Mouse (Mus musculus) E14TG2a.4 (cell line): Measurements from ENCODE around the gene Dhrs2.

Source experiments
- CTCF ChIP-seq: conservative IDR thresholded peaks from 2 replicates; pipeline ENCODE4 v1.5.1; 2014; ENCODE audit warnings: low read length
- NANOG ChIP-seq: IDR thresholded peaks from 2 replicates; pipeline ENCODE4 v1.6.1; 2014; ENCODE audit warnings: borderline replicate concordance, low read length, mixed read lengths
- POU5F1 ChIP-seq: IDR thresholded peaks from 2 replicates; pipeline ENCODE4 v1.6.1; 2014; ENCODE audit warnings: low read length, borderline replicate concordance

DNA sequence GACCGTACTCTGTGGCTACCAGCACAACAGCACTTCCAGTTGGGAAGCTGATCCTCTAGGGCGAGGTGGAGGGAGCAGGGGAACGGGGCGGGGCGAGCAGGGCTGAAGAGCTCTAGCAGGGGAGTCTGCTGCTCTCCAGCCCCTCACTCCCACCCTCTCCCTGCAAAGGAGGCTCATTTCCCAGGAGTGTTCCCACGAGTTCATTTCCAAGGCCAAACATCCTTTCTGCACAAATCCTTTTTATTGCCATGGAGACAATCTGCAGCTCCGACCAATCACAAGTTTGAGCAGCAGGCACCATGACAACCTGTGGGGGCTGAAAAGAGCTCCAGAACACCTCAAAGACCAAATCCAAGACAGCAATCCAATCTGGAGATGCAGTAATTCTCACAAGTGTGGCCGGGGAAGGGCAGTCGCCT lies 32.4 kb upstream of the Dhrs2 start:
- TF ChIP-seq CTCF, result no peak
- no peak for TF ChIP-seq POU5F1
- no peak for TF ChIP-seq NANOG
